Mouse (Mus musculus) small intestine, adult 2 months (tissue): ENCODE results near the gene Sfi1. TPM values are rescaled to one million over a fixed set of nuclear protein-coding genes. Genes with fewer than 3 reads are reported as not detected.
A peak's percentile ranks its signal among the peaks of the same experiment; 100 is the strongest.
"Not testable (repeated sequence)": the region's sequence is repeated elsewhere in the genome, so short reads cannot be mapped to it uniquely, and the experiment has no call there.

Source experiments
- H3K27ac ChIP-seq: fragments of 200-500 bp; 2 replicates; pipeline ENCODE4 v1.5.1; 2012; ENCODE audit warnings: low read depth, low read length, control low read depth, inconsistent platforms; ENCODE audit not compliant: insufficient read depth
- H3K27me3 ChIP-seq: fragments of 200-500 bp; 2 replicates; pipeline ENCODE4 v1.6.1; 2012; ENCODE audit warnings: mild to moderate bottlenecking, moderate library complexity, low read length, inconsistent platforms; ENCODE audit not compliant: control insufficient read depth, insufficient read depth
- H3K36me3 ChIP-seq: fragments of 200-500 bp; 2 replicates; pipeline ENCODE4 v1.6.1; 2012; ENCODE audit warnings: mild to moderate bottlenecking, low read length, control low read depth, inconsistent platforms; ENCODE audit not compliant: control insufficient read depth, insufficient read depth
- H3K4me1 ChIP-seq: fragments of 200-500 bp; 2 replicates; pipeline ENCODE4 v1.6.1; 2012; ENCODE audit warnings: low read length, inconsistent platforms, mixed read lengths; ENCODE audit not compliant: control insufficient read depth, insufficient read depth, insufficient read length
- H3K4me3 ChIP-seq: fragments of 200-500 bp; 2 replicates; pipeline ENCODE4 v1.5.1; 2012; ENCODE audit warnings: low read depth, mild to moderate bottlenecking, control low read depth, inconsistent platforms, low read length, moderate library complexity
- CTCF ChIP-seq: fragments of 200-500 bp; IDR thresholded peaks from 2 replicates; pipeline ENCODE4 v1.5.1; 2012; ENCODE audit warnings: low read depth, mild to moderate bottlenecking, control low read depth, inconsistent platforms, low read length, moderate library complexity, mixed read lengths; ENCODE audit not compliant: insufficient replicate concordance, insufficient read length; ENCODE audit errors: extremely low read depth
- POLR2A ChIP-seq: fragments of 200-500 bp; IDR thresholded peaks from 2 replicates; pipeline ENCODE4 v1.6.1; 2012; ENCODE audit warnings: low read depth, mild to moderate bottlenecking, control low read depth, inconsistent platforms, low read length, moderate library complexity
- WGBS: fragments of 180-500 bp; shearing (Covaris S2); methylation state at CpG from one replicate; pipeline ENCODE4 v1.1.7; 2018; 5-methylcytosine and 5-hydroxymethylcytosine counted together
- polyA plus RNA-seq: library from polyadenylated mRNA; depleted of rRNA; stranded (reverse); fragments of >200 nt; gene quantifications from 2 replicates; pipeline ENCODE4 v1.2.3, GENCODE M21; 2012

Sfi1 gene
- polyA plus RNA-seq, 1 experiment = 21.2 TPM

GRCm38 (mm10) chr11:3124932-3125810 is 68.1 kb downstream of the Sfi1 start:
- H3K27ac ChIP-seq, H3K27me3 ChIP-seq, H3K4me1 ChIP-seq, H3K36me3 ChIP-seq: not testable (repeated sequence)
- WGBS = 64% methylated on average over 22 of the region's 22 CpGs
- peak overlapping the region; percentile 43 for H3K4me3 ChIP-seq
- TF ChIP-seq CTCF = peak; percentile 26; the same call in 1 of the 2 replicates

- H3K27me3 ChIP-seq = no peaks in the 10 kb centered on the region
- no peak overlapping the region for H3K27ac ChIP-seq
- H3K4me3 ChIP-seq = no peak overlapping the region
- H3K4me1 ChIP-seq = no peaks in the 10 kb centered on the region
- H3K36me3 ChIP-seq = no peaks in the 10 kb centered on the region
- 63% methylated on average over 3 of the region's 3 CpGs for WGBS
- TF ChIP-seq CTCF (no peak), POLR2A (no peak)
These were observed 78.9 kb downstream of the Sfi1 start for GRCm38 (mm10) chr11:3114403-3114802.

GRCm38 (mm10) chr11:3106154-3106553 is 87.1 kb downstream of the Sfi1 start:
- H3K27ac ChIP-seq = peak overlapping the region; percentile 74

GRCm38 (mm10) chr11:3105261-3105731 is 88.0 kb downstream of the Sfi1 start:
- no peak for TF ChIP-seq POLR2A
- TF ChIP-seq CTCF = no peak
- Histone ChIP-seq H3K27ac (peak overlapping the region; percentile 74), H3K4me1 (no peaks in the 10 kb centered on the region), H3K27me3 (no peaks in the 10 kb centered on the region), H3K4me3 (peak overlapping the region; percentile 13; the same call in 1 of the 2 replicates), H3K36me3 (no peaks in the 10 kb centered on the region)
- 85% methylated on average over 21 of the region's 21 CpGs for WGBS

More at GRCm38 (mm10) chr11:3106154-3106553, 87.1 kb downstream of the Sfi1 start:
- Histone ChIP-seq H3K27me3 (no peaks in the 10 kb centered on the region), H3K4me3 (no peak overlapping the region), H3K4me1 (no peaks in the 10 kb centered on the region), H3K36me3 (no peaks in the 10 kb centered on the region)
- TF ChIP-seq CTCF = no peak
- no peak for TF ChIP-seq POLR2A
- WGBS = 71% methylated on average over 3 of the region's 3 CpGs

- Histone ChIP-seq H3K4me3 (peak overlapping the region; percentile 46), H3K27ac (peak overlapping the region; percentile 74)
- not testable (repeated sequence) for H3K27me3 ChIP-seq, H3K4me1 ChIP-seq, H3K36me3 ChIP-seq
- 82% methylated on average over 20 of the region's 20 CpGs for WGBS
These were observed 88.6 kb downstream of the Sfi1 start for GRCm38 (mm10) chr11:3104501-3105260.

- Histone ChIP-seq H3K4me3 (no peak overlapping the region), H3K36me3 (no peaks in the 10 kb centered on the region), H3K27me3 (no peaks in the 10 kb centered on the region), H3K4me1 (no peaks in the 10 kb centered on the region), H3K27ac (no peak overlapping the region)
- TF ChIP-seq POLR2A = no peak
- no peak for TF ChIP-seq CTCF
- WGBS = 65% methylated on average over 7 of the region's 7 CpGs
These were observed 89.6 kb downstream of the Sfi1 start for GRCm38 (mm10) chr11:3103619-3104164.

- H3K27ac ChIP-seq, H3K4me1 ChIP-seq, H3K4me3 ChIP-seq, H3K27me3 ChIP-seq, H3K36me3 ChIP-seq: not testable (repeated sequence)
- WGBS = 73% methylated on average over 7 of the region's 7 CpGs
These were observed 90.6 kb downstream of the Sfi1 start for GRCm38 (mm10) chr11:3102626-3103025.
